Mouse (Mus musculus) heart, postnatal 36 days (tissue): ENCODE measurements around the gene Gm20521. TPM values are rescaled to one million over a fixed set of nuclear protein-coding genes. Genes with fewer than 3 reads are reported as not detected.

Source experiments
- total RNA-seq, 2 experiments: library from RNA; stranded (reverse); gene quantifications; 2 replicates each; pipeline ENCODE4 v1.2.3; 2021

Gm20521 gene
- total RNA-seq, 2 experiments from 2014 or later = 3.5 to 6.6 TPM

Other genes with a start within 250 kb of the Gm20521 start
- gene Gm17606, start 242.5 kb upstream of the Gm20521 start, total RNA-seq = not detected
- gene Cdh24, start 242.1 kb upstream of the Gm20521 start, total RNA-seq = under 1 TPM; 0.27 to 0.44 TPM
- gene 1700123O20Rik, start 197.2 kb upstream of the Gm20521 start, total RNA-seq = 10 to 100 TPM; 14.5 to 16.1 TPM
- gene Acin1, start 196.5 kb upstream of the Gm20521 start, total RNA-seq = 10 to 100 TPM; 72.2 to 80.2 TPM
- gene Gm29776, start 184.6 kb upstream of the Gm20521 start, total RNA-seq = not detected
- gene Cebpe, start 171.3 kb upstream of the Gm20521 start, total RNA-seq = not detected
- 1 to 10 TPM; 2.6 to 3.1 TPM for gene Slc7a8, start 101.5 kb upstream of the Gm20521 start, total RNA-seq
- gene Rnf212b, start 69.3 kb upstream of the Gm20521 start, total RNA-seq = not detected
- 1 to 10 TPM; 5.2 to 8.8 TPM for gene Homez, start 12.5 kb upstream of the Gm20521 start, total RNA-seq
- 1 to 10 TPM; 2.6 to 2.9 TPM for gene Ppp1r3e, start 5.9 kb upstream of the Gm20521 start, total RNA-seq
- gene Bcl2l2, start 64 bp upstream of the Gm20521 start, total RNA-seq = 10 to 100 TPM; 42.1 to 43.4 TPM
- gene Pabpn1, start 9.1 kb downstream of the Gm20521 start, total RNA-seq = 10 to 100 TPM; 45.8 to 51.0 TPM
- 1 to 10 TPM; 2.0 to 2.7 TPM for gene Slc22a17, start 29.7 kb downstream of the Gm20521 start, total RNA-seq
- 1 to 10 TPM; 2.5 to 2.8 TPM for gene Efs, start 42.7 kb downstream of the Gm20521 start, total RNA-seq
- gene Il25, start 49.3 kb downstream of the Gm20521 start, total RNA-seq = not detected
- gene Cmtm5, start 52.8 kb downstream of the Gm20521 start, total RNA-seq = under 1 TPM in 1 of 2 experiments, not detected in 1; 0.46 TPM
- over 10,000 TPM; 23,066 to 24,862 TPM for gene Myh6, start 83.5 kb downstream of the Gm20521 start, total RNA-seq
- not detected for gene Gm17428, start 93.5 kb downstream of the Gm20521 start, total RNA-seq
- gene Myh7, start 111.2 kb downstream of the Gm20521 start, total RNA-seq = 1,000 to 10,000 TPM; 2,242 to 2,437 TPM
- gene Ngdn, start 132.0 kb downstream of the Gm20521 start, total RNA-seq = 10 to 100 TPM; 25.6 to 29.3 TPM
- 1 to 10 TPM; 3.4 to 3.9 TPM for gene Zfhx2, start 208.9 kb downstream of the Gm20521 start, total RNA-seq
- gene Thtpa, start 211.3 kb downstream of the Gm20521 start, total RNA-seq = 10 to 100 TPM; 12.6 to 13.0 TPM
- gene Ap1g2, start 223.2 kb downstream of the Gm20521 start, total RNA-seq = 1 to 10 TPM; 3.9 to 6.2 TPM
- under 1 TPM; 0.14 TPM for gene Jph4, start 233.5 kb downstream of the Gm20521 start, total RNA-seq